Mouse (Mus musculus) hindbrain, embryonic 12.5 days (tissue): Measurements from ENCODE around the gene Cdc40. TPM values are rescaled to one million over a fixed set of nuclear protein-coding genes. Genes with fewer than 3 reads are reported as not detected.

Source experiments
- ATAC-seq: fragments of 200-750 bp; cut with Nextera tagmentation; 2 replicates; pipeline ENCODE4 v1.8.0; 2017; ENCODE audit warnings: moderate TSS enrichment; ENCODE audit not compliant: low FRiP score
- H3K27ac ChIP-seq: fragments of 300-500 bp; sonication (generic); 2 replicates; pipeline ENCODE4 v1.5.1; 2016; ENCODE audit warnings: mild to moderate bottlenecking
- H3K27me3 ChIP-seq: fragments of 300-500 bp; sonication (generic); 2 replicates; pipeline ENCODE4 v1.6.1; 2016; ENCODE audit warnings: mild to moderate bottlenecking
- H3K36me3 ChIP-seq: fragments of 300-500 bp; sonication (generic); 2 replicates; pipeline ENCODE4 v1.6.1; 2016; ENCODE audit warnings: mild to moderate bottlenecking
- H3K4me1 ChIP-seq: fragments of 300-500 bp; sonication (generic); 2 replicates; pipeline ENCODE4 v1.6.1; 2016
- H3K4me2 ChIP-seq: fragments of 300-500 bp; sonication (generic); replicated peaks from 2 replicates; pipeline ENCODE4 v1.6.1; 2016; ENCODE audit warnings: mild to moderate bottlenecking
- H3K4me3 ChIP-seq: fragments of 300-500 bp; sonication (generic); 2 replicates; pipeline ENCODE4 v1.5.1; 2016; ENCODE audit warnings: mild to moderate bottlenecking
- H3K9ac ChIP-seq: fragments of 300-500 bp; sonication (generic); 2 replicates; pipeline ENCODE4 v1.6.1; 2016; ENCODE audit warnings: mild to moderate bottlenecking, moderate library complexity
- H3K9me3 ChIP-seq: fragments of 300-500 bp; sonication (generic); replicated peaks from 2 replicates; pipeline ENCODE4 v1.6.1; 2016; ENCODE audit warnings: mild to moderate bottlenecking
- WGBS: fragments of 180-500 bp; shearing (Covaris S2); methylation state at CpG from one replicate; pipeline ENCODE4 v1.1.7; 2016; 5-methylcytosine and 5-hydroxymethylcytosine counted together
- polyA plus RNA-seq: library from polyadenylated mRNA; unstranded; fragments of >200 nt; fragmentation: Nextera tagmentation; extraction: Ambion mirVana; gene quantifications from 2 replicates; pipeline ENCODE4 v1.2.1, GENCODE M21; 2016

Gene Cdc40
- 32.1 and 32.4 TPM in 2 replicates for polyA plus RNA-seq

GRCm38 (mm10) chr10:40882831-40883643, at the start of gene Cdc40, which contains the start of gene Wasf1:
Gene Cdc40, minus strand, starts transcription at chr10:40883311.
Gene Wasf1, plus strand, starts transcription at chr10:40883475.
- Histone ChIP-seq H3K36me3 (no peaks in the 10 kb centered on the region), H3K4me1 (peaks cover 12% of the 10 kb centered on the region), H3K4me3 (peak within 1 kb of the TSS; percentile 91), H3K27ac (peak within 1 kb of the TSS; percentile 98), H3K27me3 (no peaks in the 10 kb centered on the region), H3K9ac (peak within 1 kb of the TSS; percentile 96), H3K4me2 (peak within 1 kb of the TSS; percentile 57), H3K9me3 (no peaks in the 10 kb centered on the region)
- ATAC-seq: peak; percentile 98
- under 1% methylated on average over 44 of the region's 44 CpGs for WGBS

GRCm38 (mm10) chr10:40919464-40919863, 36.4 kb upstream of the Cdc40 start:
- Histone ChIP-seq H3K27me3 (no peaks in the 10 kb centered on the region), H3K27ac (no peak overlapping the region), H3K36me3 (0 out of 2 replicates have a peak, but pooled peaks cover 3% of the 10 kb centered on the region), H3K4me2 (no peak overlapping the region), H3K4me1 (0 out of 2 replicates have a peak, but pooled peaks cover 3% of the 10 kb centered on the region), H3K4me3 (no peak overlapping the region), H3K9ac (no peak overlapping the region), H3K9me3 (no peaks in the 10 kb centered on the region)
- 86% methylated on average over 6 of the region's 6 CpGs for WGBS
- ATAC-seq: no peak

GRCm38 (mm10) chr10:40918669-40919440, 35.7 kb upstream of the Cdc40 start:
- ATAC-seq: no peak
- no peak overlapping the region for H3K4me2 ChIP-seq
- no peaks in the 10 kb centered on the region for H3K27me3 ChIP-seq
- no peak overlapping the region for H3K9ac ChIP-seq
- H3K27ac ChIP-seq: no peak overlapping the region
- H3K4me3 ChIP-seq: no peak overlapping the region
- 0 out of 2 replicates have a peak, but pooled peaks cover 3% of the 10 kb centered on the region for H3K36me3 ChIP-seq
- WGBS: 91% methylated on average over 8 of the region's 8 CpGs
- 0 out of 2 replicates have a peak, but pooled peaks cover 3% of the 10 kb centered on the region for H3K4me1 ChIP-seq
- H3K9me3 ChIP-seq: no peaks in the 10 kb centered on the region

GRCm38 (mm10) chr10:40915240-40915639, 32.1 kb upstream of the Cdc40 start:
- peaks cover 3% of the 10 kb centered on the region; the same call in 1 of the 2 replicates for H3K4me1 ChIP-seq
- H3K27me3 ChIP-seq: no peaks in the 10 kb centered on the region
- whole genome bisulfite sequencing: 93% methylated on average over 2 of the region's 2 CpGs
- no peak overlapping the region for H3K27ac ChIP-seq
- H3K36me3 ChIP-seq: no peaks in the 10 kb centered on the region
- no peaks in the 10 kb centered on the region for H3K9me3 ChIP-seq
- no peak overlapping the region for H3K4me2 ChIP-seq
- no peak overlapping the region for H3K9ac ChIP-seq
- H3K4me3 ChIP-seq: no peak overlapping the region
- ATAC-seq: no peak

GRCm38 (mm10) chr10:40910811-40911210, 27.7 kb upstream of the Cdc40 start:
- H3K27ac ChIP-seq: no peak overlapping the region
- no peaks in the 10 kb centered on the region for H3K36me3 ChIP-seq
- H3K9ac ChIP-seq: no peak overlapping the region
- 59% methylated on average over 2 of the region's 2 CpGs for WGBS
- no peaks in the 10 kb centered on the region; the same call in 1 of the 2 replicates for H3K4me1 ChIP-seq
- H3K4me2 ChIP-seq: no peak overlapping the region
- H3K9me3 ChIP-seq: no peaks in the 10 kb centered on the region
- H3K4me3 ChIP-seq: no peak overlapping the region
- H3K27me3 ChIP-seq: no peaks in the 10 kb centered on the region
- no peak for ATAC-seq

- Histone ChIP-seq H3K9ac (no peak overlapping the region), H3K4me3 (no peak overlapping the region), H3K4me1 (no peaks in the 10 kb centered on the region; the same call in 1 of the 2 replicates), H3K4me2 (no peak overlapping the region), H3K36me3 (no peaks in the 10 kb centered on the region), H3K27me3 (no peaks in the 10 kb centered on the region), H3K27ac (no peak overlapping the region), H3K9me3 (no peaks in the 10 kb centered on the region)
- no peak for ATAC-seq
- 53% methylated on average over 2 of the region's 2 CpGs for WGBS
These were observed 25.5 kb upstream of the Cdc40 start for GRCm38 (mm10) chr10:40908580-40908979.

- no peak overlapping the region for H3K4me3 ChIP-seq
These were observed 23.7 kb upstream of the Cdc40 start for GRCm38 (mm10) chr10:40906802-40907201.

GRCm38 (mm10) chr10:40906131-40906530, 23.0 kb upstream of the Cdc40 start:
- Histone ChIP-seq H3K4me2 (no peak overlapping the region), H3K27ac (no peak overlapping the region), H3K4me3 (no peak overlapping the region), H3K4me1 (peaks cover 5% of the 10 kb centered on the region; the same call in 1 of the 2 replicates), H3K9me3 (no peaks in the 10 kb centered on the region), H3K9ac (no peak overlapping the region), H3K27me3 (no peaks in the 10 kb centered on the region), H3K36me3 (no peaks in the 10 kb centered on the region)
- ATAC-seq: no peak
- WGBS: 91% methylated on average over 1 of the region's 1 CpGs

More at GRCm38 (mm10) chr10:40906802-40907201, 23.7 kb upstream of the Cdc40 start:
- H3K4me1 ChIP-seq: peaks cover 3% of the 10 kb centered on the region; the same call in 1 of the 2 replicates
- no peaks in the 10 kb centered on the region for H3K27me3 ChIP-seq
- H3K9ac ChIP-seq: no peak overlapping the region
- H3K9me3 ChIP-seq: no peaks in the 10 kb centered on the region
- no peak overlapping the region for H3K27ac ChIP-seq
- ATAC-seq: no peak
- no peak overlapping the region for H3K4me2 ChIP-seq
- no peaks in the 10 kb centered on the region for H3K36me3 ChIP-seq
- 79% methylated on average over 7 of the region's 7 CpGs for WGBS

- Histone ChIP-seq H3K36me3 (no peaks in the 10 kb centered on the region), H3K4me1 (0 out of 2 replicates have a peak, but pooled peaks cover 5% of the 10 kb centered on the region), H3K4me3 (no peak overlapping the region), H3K9me3 (no peaks in the 10 kb centered on the region), H3K27me3 (no peaks in the 10 kb centered on the region), H3K27ac (no peak overlapping the region), H3K4me2 (no peak overlapping the region), H3K9ac (no peak overlapping the region)
- 71% methylated on average over 4 of the region's 4 CpGs for WGBS
- no peak for ATAC-seq
These were observed 18.7 kb upstream of the Cdc40 start for GRCm38 (mm10) chr10:40901786-40902185.

GRCm38 (mm10) chr10:40896656-40897055, 13.5 kb upstream of the Cdc40 start:
- Histone ChIP-seq H3K36me3 (no peaks in the 10 kb centered on the region; the same call in 1 of the 2 replicates), H3K4me1 (peaks cover 6% of the 10 kb centered on the region; the same call in 1 of the 2 replicates), H3K9me3 (no peaks in the 10 kb centered on the region), H3K4me3 (no peak overlapping the region), H3K4me2 (no peak overlapping the region), H3K9ac (no peak overlapping the region), H3K27ac (0 out of 2 replicates have a peak overlapping the region, but pooled peaks have one; percentile 40), H3K27me3 (no peaks in the 10 kb centered on the region)
- ATAC-seq: no peak
- 55% methylated on average over 5 of the region's 5 CpGs for WGBS

GRCm38 (mm10) chr10:40895765-40896164, 12.7 kb upstream of the Cdc40 start:
- 91% methylated on average over 12 of the region's 12 CpGs for WGBS
- Histone ChIP-seq H3K27ac (no peak overlapping the region), H3K27me3 (no peaks in the 10 kb centered on the region), H3K9ac (no peak overlapping the region), H3K9me3 (no peaks in the 10 kb centered on the region), H3K4me2 (no peak overlapping the region), H3K36me3 (no peaks in the 10 kb centered on the region; the same call in 1 of the 2 replicates), H3K4me3 (no peak overlapping the region), H3K4me1 (peaks cover 6% of the 10 kb centered on the region; the same call in 1 of the 2 replicates)
- no peak for ATAC-seq

GRCm38 (mm10) chr10:40889146-40889545, 6.0 kb upstream of the Cdc40 start:
- no peak for ATAC-seq
- Histone ChIP-seq H3K4me3 (no peak overlapping the region), H3K9ac (no peak overlapping the region), H3K4me2 (no peak overlapping the region), H3K27ac (no peak overlapping the region), H3K27me3 (no peaks in the 10 kb centered on the region), H3K4me1 (no peaks in the 10 kb centered on the region), H3K36me3 (no peaks in the 10 kb centered on the region; the same call in 1 of the 2 replicates), H3K9me3 (no peaks in the 10 kb centered on the region)
- WGBS: 92% methylated on average over 4 of the region's 4 CpGs
